Mouse (Mus musculus): ENCODE data around the gene Slc37a1. TPM values are rescaled to one million over a fixed set of nuclear protein-coding genes. Genes with fewer than 3 reads are reported as not detected.

Gene Slc37a1
- polyA plus RNA-seq, 1 experiment from 2014 or later: 3.8 TPM

DNA sequence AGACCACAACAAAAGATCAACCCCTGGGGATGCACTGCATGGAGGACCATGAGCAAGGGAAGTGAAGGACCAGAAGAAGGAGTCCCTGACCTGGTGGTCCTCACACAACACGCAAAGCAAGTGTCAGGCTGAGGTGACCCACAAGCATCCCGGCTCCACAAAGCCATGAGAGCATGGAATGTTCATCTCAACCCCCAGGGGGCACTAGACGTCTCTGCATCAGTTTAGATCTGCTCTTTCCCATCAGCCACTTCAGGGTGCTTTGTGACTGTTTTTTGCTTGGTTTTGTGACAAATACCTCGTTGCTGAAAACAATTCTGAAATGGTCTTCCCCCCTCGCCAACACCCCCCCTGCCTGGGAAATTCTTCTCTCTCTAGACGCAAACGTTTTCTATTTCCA lies 91.4 kb downstream of the Slc37a1 start:
- Histone ChIP-seq H3K4me1 (no peaks in the 10 kb centered on the region), H3K9ac (0 out of 2 replicates have a peak overlapping the region, but pooled peaks have one; percentile 4), H3K27ac (no peak overlapping the region), H3K4me3 (no peak overlapping the region), H3K4me2 (peak overlapping the region; percentile 26), H3K36me3 (no peaks in the 10 kb centered on the region), H3K9me3 (no peaks in the 10 kb centered on the region), H3K27me3 (no peaks in the 10 kb centered on the region)
- no peak for ATAC-seq (ENCODE audit: insufficient number of reproducible peaks, insufficient read depth, low FRiP score, low TSS enrichment, low read depth)
- 11% methylated on average over 7 of the region's 7 CpGs for WGBS

DNA sequence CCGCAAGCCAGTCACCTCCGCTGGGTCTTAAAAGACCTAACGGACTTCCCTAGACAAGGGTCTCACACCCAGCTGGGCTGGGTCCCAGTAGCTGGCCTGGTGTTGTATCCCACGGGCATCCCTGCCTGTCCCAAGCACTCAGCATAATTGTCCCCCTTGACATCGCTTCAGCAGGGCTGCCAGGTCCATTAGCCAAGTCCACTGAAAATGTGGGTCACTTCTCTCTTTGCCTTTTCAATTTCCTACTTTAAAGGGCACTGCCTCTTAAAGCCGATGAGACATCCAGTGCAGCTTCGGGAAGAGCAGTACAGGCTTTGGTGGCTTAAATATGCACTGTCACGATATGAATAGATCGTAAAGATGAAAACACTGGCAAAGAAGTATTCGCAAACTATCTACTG lies 91.8 kb downstream of the Slc37a1 start:
- Histone ChIP-seq H3K36me3 (no peaks in the 10 kb centered on the region), H3K27ac (no peak overlapping the region), H3K9me3 (no peaks in the 10 kb centered on the region), H3K4me2 (peak overlapping the region; percentile 26), H3K27me3 (no peaks in the 10 kb centered on the region), H3K4me1 (no peaks in the 10 kb centered on the region), H3K9ac (0 out of 2 replicates have a peak overlapping the region, but pooled peaks have one; percentile 4), H3K4me3 (no peak overlapping the region)
- no peak for ATAC-seq (ENCODE audit: insufficient number of reproducible peaks, insufficient read depth, low FRiP score, low TSS enrichment, low read depth)
- WGBS: 67% methylated on average over 10 of the region's 10 CpGs

DNA sequence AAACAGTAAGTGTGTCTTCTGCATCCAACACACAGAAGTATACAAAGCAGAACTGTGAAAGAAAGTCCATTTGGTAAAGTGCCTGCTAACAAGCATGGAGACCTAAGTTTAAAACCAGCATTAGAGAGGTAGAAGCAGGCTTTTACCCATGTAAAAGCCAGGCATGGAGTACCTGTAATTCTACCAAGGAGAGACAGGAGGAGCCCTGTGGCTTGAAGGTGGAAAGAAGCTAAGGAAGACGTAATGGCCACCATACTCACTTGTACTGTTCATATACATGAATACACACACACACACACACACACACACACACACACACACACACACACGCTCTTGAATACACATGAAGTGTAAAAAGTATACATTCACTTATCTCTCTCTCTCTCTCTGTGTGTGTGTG lies 92.5 kb downstream of the Slc37a1 start:
- H3K9me3 ChIP-seq: no peaks in the 10 kb centered on the region

DNA sequence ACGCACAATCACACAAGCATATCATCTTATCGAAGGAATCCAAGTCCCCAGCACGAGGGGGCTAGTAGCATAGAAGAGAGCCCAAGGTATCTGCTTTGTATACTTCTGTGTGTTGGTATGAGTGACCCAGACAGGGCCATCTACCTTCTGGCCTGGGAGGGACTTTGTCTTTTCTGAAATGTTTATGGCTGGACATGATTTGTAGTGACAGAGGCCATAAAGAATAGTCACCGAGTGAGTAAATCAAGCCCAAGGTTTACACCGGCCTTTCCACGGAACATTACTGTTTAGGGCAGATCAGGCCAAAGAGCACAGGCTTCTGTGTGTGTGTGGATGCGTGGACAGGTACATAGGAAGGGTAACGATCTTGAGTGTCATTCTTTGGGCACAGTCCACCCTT lies 93.3 kb downstream of the Slc37a1 start:
- no peak overlapping the region for H3K27ac ChIP-seq
- no peak overlapping the region for H3K9ac ChIP-seq
- ATAC-seq (ENCODE audit: insufficient number of reproducible peaks, insufficient read depth, low FRiP score, low TSS enrichment, low read depth): no peak
- no peak overlapping the region for H3K4me2 ChIP-seq
- WGBS: 83% methylated on average over 8 of the region's 8 CpGs
- no peaks in the 10 kb centered on the region for H3K9me3 ChIP-seq
- H3K4me1 ChIP-seq: peaks cover 2% of the 10 kb centered on the region
- H3K4me3 ChIP-seq: no peak overlapping the region
- H3K27me3 ChIP-seq: no peaks in the 10 kb centered on the region
- H3K36me3 ChIP-seq: no peaks in the 10 kb centered on the region

More for the DNA sequence above, 92.5 kb downstream of the Slc37a1 start:
- no peaks in the 10 kb centered on the region for H3K36me3 ChIP-seq
- no peak overlapping the region for H3K27ac ChIP-seq
- 68% methylated on average over 2 of the region's 2 CpGs for WGBS
- ATAC-seq (ENCODE audit: insufficient number of reproducible peaks, insufficient read depth, low FRiP score, low TSS enrichment, low read depth): no peak
- no peak overlapping the region for H3K9ac ChIP-seq
- H3K4me2 ChIP-seq: no peak overlapping the region
- H3K4me3 ChIP-seq: no peak overlapping the region
- no peaks in the 10 kb centered on the region for H3K27me3 ChIP-seq
- no peaks in the 10 kb centered on the region for H3K4me1 ChIP-seq

DNA sequence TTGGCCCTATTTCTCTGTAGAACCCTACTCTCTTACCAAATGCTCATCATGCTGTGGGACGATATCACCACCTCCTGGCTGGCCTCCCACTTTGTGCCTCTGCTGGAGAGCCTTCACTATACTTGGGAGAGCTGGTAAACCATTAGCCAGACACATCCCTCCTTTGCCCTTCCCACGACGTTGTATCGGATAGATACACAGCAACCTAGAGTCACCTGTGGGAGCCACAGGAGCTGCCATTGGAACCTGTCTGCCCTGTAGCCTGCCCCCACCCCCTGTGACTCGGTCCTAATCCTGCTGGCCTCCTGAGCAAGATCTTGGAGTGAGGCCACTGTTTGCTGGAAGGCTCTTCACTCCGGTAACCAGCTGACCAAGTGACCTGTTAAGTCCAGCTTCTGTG lies 96.7 kb downstream of the Slc37a1 start:
- 86% methylated on average over 6 of the region's 6 CpGs for WGBS
- Histone ChIP-seq H3K4me2 (no peak overlapping the region), H3K27me3 (peaks cover 6% of the 10 kb centered on the region; the same call in 1 of the 2 replicates), H3K4me3 (no peak overlapping the region), H3K27ac (no peak overlapping the region), H3K9me3 (no peaks in the 10 kb centered on the region), H3K36me3 (no peaks in the 10 kb centered on the region), H3K4me1 (peaks cover 29% of the 10 kb centered on the region), H3K9ac (no peak overlapping the region)
- ATAC-seq (ENCODE audit: insufficient number of reproducible peaks, insufficient read depth, low FRiP score, low TSS enrichment, low read depth): no peak

DNA sequence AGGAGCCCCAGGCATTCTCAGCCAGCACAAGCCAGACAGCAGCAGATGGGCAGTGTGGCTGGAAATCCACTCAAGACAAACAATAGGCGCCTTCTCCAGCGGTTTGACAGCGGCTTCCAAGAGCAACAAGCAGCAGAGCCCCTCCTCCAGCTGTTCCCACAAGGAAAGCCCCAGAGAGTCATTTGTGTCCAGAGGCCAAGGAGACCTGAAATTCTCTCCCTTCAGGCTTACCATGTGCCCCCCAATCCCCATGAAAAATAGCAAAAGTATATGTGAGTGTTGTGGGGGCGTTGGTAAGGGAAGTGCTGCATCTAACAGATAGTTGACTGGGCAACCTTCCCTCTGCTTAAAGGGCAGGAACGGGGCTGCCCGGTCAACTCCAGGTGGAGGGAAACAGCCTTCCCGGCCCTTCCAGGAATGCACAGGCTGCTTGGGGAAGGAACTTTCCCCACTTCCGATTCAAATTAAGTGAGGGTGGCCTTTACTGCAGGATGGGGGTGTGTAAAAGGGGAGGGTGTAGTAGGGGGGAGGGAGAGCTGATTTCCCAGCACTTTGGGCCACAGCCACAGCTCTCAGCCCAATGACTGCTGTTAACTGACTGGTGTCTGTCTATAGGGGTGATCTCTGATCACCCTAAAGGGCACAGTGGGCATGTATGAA lies 98.5 kb downstream of the Slc37a1 start:
- Histone ChIP-seq H3K9ac (no peak overlapping the region), H3K9me3 (no peaks in the 10 kb centered on the region), H3K36me3 (no peaks in the 10 kb centered on the region), H3K4me2 (peak overlapping the region; percentile 87), H3K4me1 (peaks cover 38% of the 10 kb centered on the region), H3K27ac (peak overlapping the region; percentile 55), H3K27me3 (peaks cover 7% of the 10 kb centered on the region; the same call in 1 of the 2 replicates), H3K4me3 (no peak overlapping the region)
- no peak for ATAC-seq (ENCODE audit: insufficient number of reproducible peaks, insufficient read depth, low FRiP score, low TSS enrichment, low read depth)
- WGBS: 12% methylated on average over 8 of the region's 8 CpGs

DNA sequence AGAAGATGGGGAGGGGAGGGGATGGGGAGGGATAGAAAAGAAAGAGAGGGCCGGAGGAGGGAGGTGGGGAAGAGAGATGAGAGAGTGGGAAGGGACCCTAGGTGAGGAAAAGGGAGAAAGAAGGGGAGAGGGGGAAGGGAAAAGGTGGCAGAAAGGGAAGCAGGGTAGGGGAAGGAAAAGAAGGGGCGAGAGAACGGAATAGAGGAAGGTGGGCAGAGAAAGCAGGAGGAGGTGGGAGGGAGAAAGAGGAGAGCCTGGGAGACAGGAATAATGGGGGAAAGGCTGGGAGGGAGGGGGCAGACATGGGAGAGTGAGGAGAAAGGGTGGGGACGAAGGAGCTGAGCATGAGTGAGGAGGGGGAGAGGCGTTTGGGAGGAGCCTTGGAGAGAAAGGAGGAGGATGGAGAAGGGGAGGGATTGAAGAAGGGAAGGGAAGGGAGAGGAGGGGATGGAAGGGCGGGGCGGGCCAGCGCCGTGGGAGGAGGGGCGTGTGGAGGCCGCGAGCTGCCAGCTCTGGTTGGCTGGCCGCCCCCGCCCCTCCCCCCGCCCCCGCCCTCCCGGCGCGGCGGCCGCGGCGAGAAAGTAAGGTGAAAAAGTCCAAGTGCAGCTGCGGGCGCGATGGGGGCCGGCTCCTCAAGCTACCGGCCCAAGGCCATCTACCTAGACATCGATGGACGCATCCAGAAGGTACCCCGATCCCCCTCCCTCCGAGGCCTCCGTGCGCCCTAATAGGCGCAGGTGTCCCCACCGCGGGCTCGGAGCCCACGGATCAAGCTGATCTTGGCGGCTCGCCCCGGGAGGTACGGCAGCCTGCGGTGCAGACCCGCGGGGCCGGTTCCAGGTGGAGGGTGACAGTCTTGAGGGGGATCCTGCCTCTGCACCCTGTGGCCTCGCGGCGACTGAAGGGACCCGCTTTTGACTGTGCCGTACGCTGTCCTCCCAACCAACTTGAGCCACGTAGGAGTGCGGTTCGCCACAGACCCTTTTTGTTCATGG lies 99.4 kb downstream of the Slc37a1 start, which contains the start of gene Pde9a:
Pde9a (plus strand) TSS at position 540 of the 995 bp plus-strand sequence.
- Histone ChIP-seq H3K4me3 (peak within 1 kb of the TSS; percentile 76), H3K27ac (peak within 1 kb of the TSS; percentile 55), H3K36me3 (no peaks in the 10 kb centered on the region), H3K27me3 (peaks cover 7% of the 10 kb centered on the region; the same call in 1 of the 2 replicates), H3K4me2 (peak within 1 kb of the TSS; percentile 87), H3K4me1 (peaks cover 38% of the 10 kb centered on the region), H3K9me3 (no peaks in the 10 kb centered on the region), H3K9ac (peak within 1 kb of the TSS; percentile 82)
- ATAC-seq (ENCODE audit: insufficient number of reproducible peaks, insufficient read depth, low FRiP score, low TSS enrichment, low read depth): peak; percentile 81
- whole genome bisulfite sequencing: 2% methylated on average over 45 of the region's 56 CpGs

DNA sequence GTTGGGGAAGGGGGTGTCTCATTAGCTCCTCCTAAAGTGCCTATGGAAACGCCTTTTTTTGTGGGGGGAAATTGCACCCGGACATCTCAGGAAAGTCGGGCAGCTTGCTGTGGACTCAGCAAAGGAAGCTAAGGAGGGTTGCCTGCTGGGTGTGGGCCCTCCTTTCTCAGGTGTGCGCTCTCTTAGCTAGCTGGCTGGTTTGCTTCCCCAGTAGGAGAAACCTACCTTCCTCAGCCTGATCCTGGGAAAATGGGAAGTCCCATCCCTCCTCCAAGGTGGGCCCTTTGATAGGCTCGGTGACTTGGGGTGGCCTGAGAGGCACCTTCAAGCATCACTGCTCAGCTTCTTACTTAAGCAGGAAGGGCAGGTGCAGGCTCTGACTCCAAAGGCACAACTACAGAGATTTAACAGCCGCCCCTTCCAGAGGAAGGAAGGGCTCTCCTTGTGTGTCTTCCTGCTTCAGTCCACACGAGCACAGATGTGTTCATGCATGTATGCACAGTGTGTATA lies 100.2 kb downstream of the Slc37a1 start:
- WGBS: 11% methylated on average over 7 of the region's 7 CpGs
- H3K27me3 ChIP-seq: peaks cover 7% of the 10 kb centered on the region; the same call in 1 of the 2 replicates
- H3K4me3 ChIP-seq: peak overlapping the region; percentile 76
- H3K27ac ChIP-seq: no peak overlapping the region
- no peaks in the 10 kb centered on the region for H3K9me3 ChIP-seq
- no peaks in the 10 kb centered on the region for H3K36me3 ChIP-seq
- H3K4me1 ChIP-seq: peaks cover 38% of the 10 kb centered on the region
- peak overlapping the region; percentile 82 for H3K9ac ChIP-seq
- ATAC-seq (ENCODE audit: insufficient number of reproducible peaks, insufficient read depth, low FRiP score, low TSS enrichment, low read depth): no peak
- H3K4me2 ChIP-seq: peak overlapping the region; percentile 87

DNA sequence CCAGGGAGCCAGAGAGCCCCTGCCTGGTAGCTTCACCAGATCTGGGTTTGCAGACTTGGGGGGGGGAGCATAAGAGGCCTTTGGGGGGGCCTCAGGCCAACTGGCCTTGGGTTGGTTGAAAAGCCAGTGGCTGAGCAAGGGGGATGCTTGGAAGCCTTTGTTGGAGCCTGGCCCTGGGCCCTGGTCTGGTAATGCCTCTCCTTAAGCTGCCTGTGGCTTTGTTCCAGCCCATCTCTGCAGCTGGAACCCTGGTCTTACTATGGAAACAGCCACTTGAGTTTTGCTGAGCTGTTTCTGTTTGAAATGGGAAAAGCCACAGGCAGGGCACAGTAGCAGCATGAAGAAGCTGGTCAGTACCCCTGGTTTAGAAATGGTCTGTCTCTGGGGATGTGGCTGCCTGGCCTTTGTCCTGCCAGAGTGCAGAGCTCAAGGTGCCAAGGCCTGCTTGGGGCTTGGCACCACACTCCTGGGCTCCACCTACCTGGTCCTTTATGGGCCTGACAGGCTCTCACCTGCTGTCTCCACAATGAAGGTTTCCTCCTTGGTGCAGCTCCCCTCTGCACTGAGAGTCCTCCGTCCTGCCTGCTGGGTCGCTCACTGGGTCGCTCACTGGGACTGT lies 102.9 kb downstream of the Slc37a1 start:
- Histone ChIP-seq H3K4me3 (no peak overlapping the region), H3K36me3 (no peaks in the 10 kb centered on the region; the same call in 1 of the 2 replicates), H3K4me2 (no peak overlapping the region), H3K9ac (peak overlapping the region; percentile 49; the same call in 1 of the 2 replicates), H3K27me3 (peaks cover 7% of the 10 kb centered on the region; the same call in 1 of the 2 replicates), H3K4me1 (peaks cover 41% of the 10 kb centered on the region), H3K27ac (peak overlapping the region; percentile 51; the same call in 1 of the 2 replicates), H3K9me3 (no peaks in the 10 kb centered on the region)
- WGBS: 83% methylated on average over 3 of the region's 3 CpGs
- no peak for ATAC-seq (ENCODE audit: insufficient number of reproducible peaks, insufficient read depth, low FRiP score, low TSS enrichment, low read depth)

DNA sequence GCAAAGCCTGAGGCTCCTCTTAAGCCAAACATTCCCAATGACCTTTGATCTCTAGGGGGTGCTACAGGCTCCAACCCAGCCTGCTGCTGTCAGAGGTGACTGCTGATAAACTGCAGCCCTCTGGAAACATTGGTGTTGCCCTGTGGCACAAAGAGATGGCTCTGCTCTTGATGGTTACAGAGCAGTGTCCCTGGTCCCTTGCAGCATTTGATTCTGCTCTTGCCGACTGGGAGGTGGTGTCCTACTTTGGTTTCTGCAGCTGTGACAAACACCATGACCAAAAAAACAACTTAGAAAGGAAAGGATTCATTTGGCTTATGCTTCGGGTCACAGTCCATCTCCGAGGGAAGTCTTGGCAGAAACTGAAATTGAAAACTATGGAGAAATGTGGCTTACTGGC lies 104.9 kb downstream of the Slc37a1 start:
- WGBS: 56% methylated on average over 3 of the region's 3 CpGs
- Histone ChIP-seq H3K9ac (no peak overlapping the region), H3K27me3 (peaks cover 7% of the 10 kb centered on the region; the same call in 1 of the 2 replicates), H3K4me1 (peaks cover 31% of the 10 kb centered on the region), H3K4me2 (no peak overlapping the region), H3K9me3 (no peaks in the 10 kb centered on the region), H3K4me3 (no peak overlapping the region), H3K27ac (no peak overlapping the region), H3K36me3 (no peaks in the 10 kb centered on the region; the same call in 1 of the 2 replicates)
- ATAC-seq (ENCODE audit: insufficient number of reproducible peaks, insufficient read depth, low FRiP score, low TSS enrichment, low read depth): no peak

DNA sequence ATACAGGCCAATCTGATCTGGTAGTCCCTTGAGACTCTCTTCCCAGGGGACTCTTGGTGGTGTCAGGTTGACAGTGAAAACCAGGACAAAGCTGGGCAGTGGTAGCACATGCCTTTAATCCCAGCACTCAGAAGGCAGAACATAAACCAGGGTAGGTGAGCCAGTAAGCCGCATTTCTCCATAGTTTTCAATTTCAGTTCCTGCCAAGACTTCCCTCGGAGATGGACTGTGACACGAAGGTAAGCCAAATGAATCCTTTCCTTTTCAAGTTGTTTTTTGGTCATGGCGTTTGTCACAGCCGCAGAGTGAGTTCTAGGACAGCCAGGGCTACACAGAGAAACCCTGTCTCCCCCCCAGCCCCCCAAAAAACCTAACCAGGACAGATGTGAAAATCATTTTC lies 105.4 kb downstream of the Slc37a1 start:
- no peak for ATAC-seq (ENCODE audit: insufficient number of reproducible peaks, insufficient read depth, low FRiP score, low TSS enrichment, low read depth)
- H3K27ac ChIP-seq: no peak overlapping the region
- peaks cover 25% of the 10 kb centered on the region for H3K4me1 ChIP-seq
- no peaks in the 10 kb centered on the region; the same call in 1 of the 2 replicates for H3K36me3 ChIP-seq
- H3K4me3 ChIP-seq: no peak overlapping the region
- no peak overlapping the region for H3K4me2 ChIP-seq
- 83% methylated on average over 5 of the region's 5 CpGs for WGBS
- H3K9ac ChIP-seq: no peak overlapping the region
- peaks cover 3% of the 10 kb centered on the region; the same call in 1 of the 2 replicates for H3K27me3 ChIP-seq
- no peaks in the 10 kb centered on the region for H3K9me3 ChIP-seq
